Mouse (Mus musculus) ZHBTc4 (cell line): Measurements from ENCODE around the gene Gnb1.

Experiments used
- DNase-seq: peaks from one replicate; pipeline ENCODE4 v3.0.0-alpha.2; 2011; ENCODE audit warnings: low read depth, low spot score

Gene Gnb1

GRCm38 (mm10) chr4:155482733-155483540 is 8.2 kb upstream of the Gnb1 start:
- no peak for DNase-seq

GRCm38 (mm10) chr4:155485521-155485920 is 5.6 kb upstream of the Gnb1 start:
- DNase-seq, result no peak

- DNase-seq, result no peak
These were observed 3.4 kb upstream of the Gnb1 start for GRCm38 (mm10) chr4:155487746-155488145.

- no peak for DNase-seq
These were observed 2.7 kb upstream of the Gnb1 start for GRCm38 (mm10) chr4:155488232-155489025.

- no peak for DNase-seq
These were observed 1.8 kb upstream of the Gnb1 start for GRCm38 (mm10) chr4:155489101-155489970.

- DNase-seq, result no peak
These were observed 705 bp upstream of the Gnb1 start for GRCm38 (mm10) chr4:155490456-155490855.

- DNase-seq, result peak; percentile 50
These were observed 469 bp downstream of the Gnb1 start for GRCm38 (mm10) chr4:155491529-155492130.

GRCm38 (mm10) chr4:155492131-155492633 is 1.0 kb downstream of the Gnb1 start:
- DNase-seq, result peak; percentile 77

GRCm38 (mm10) chr4:155494891-155495290 is 3.7 kb downstream of the Gnb1 start:
- no peak for DNase-seq

- DNase-seq, result no peak
These were observed 6.8 kb downstream of the Gnb1 start for GRCm38 (mm10) chr4:155497963-155498362.

- DNase-seq, result no peak
These were observed 10.0 kb downstream of the Gnb1 start for GRCm38 (mm10) chr4:155501126-155501525.

GRCm38 (mm10) chr4:155505067-155505466 is 13.9 kb downstream of the Gnb1 start:
- DNase-seq, result no peak

- peak; percentile 54 for DNase-seq
These were observed 14.6 kb downstream of the Gnb1 start for GRCm38 (mm10) chr4:155505671-155506295.

- no peak for DNase-seq
These were observed 17.5 kb downstream of the Gnb1 start for GRCm38 (mm10) chr4:155508614-155509013.

- DNase-seq, result no peak
These were observed 19.8 kb downstream of the Gnb1 start for GRCm38 (mm10) chr4:155510981-155511380.

GRCm38 (mm10) chr4:155514810-155515209 is 23.6 kb downstream of the Gnb1 start:
- no peak for DNase-seq

GRCm38 (mm10) chr4:155517948-155518517 is 26.9 kb downstream of the Gnb1 start:
- DNase-seq, result no peak

- no peak for DNase-seq
These were observed 31.2 kb downstream of the Gnb1 start for GRCm38 (mm10) chr4:155522327-155522726.

- no peak for DNase-seq
These were observed 34.6 kb downstream of the Gnb1 start for GRCm38 (mm10) chr4:155525751-155526150.

- DNase-seq, result no peak
These were observed 38.1 kb downstream of the Gnb1 start for GRCm38 (mm10) chr4:155529294-155529693.
